Mouse (Mus musculus) layer of hippocampus, adult 11-12 months (tissue): Measurements from ENCODE around the gene Ezr.

Experiments
- DNase-seq: peaks from one replicate; pipeline ENCODE4 v3.0.0; 2022; ENCODE audit warnings: low spot score

Ezr gene

GRCm38 (mm10) chr17:6789581-6790118 is 7.1 kb upstream of the Ezr start:
- peak; percentile 46 for DNase-seq

- peak; percentile 45 for DNase-seq
Measured at GRCm38 (mm10) chr17:6789103-6789502, 6.5 kb upstream of the Ezr start.

DNA sequence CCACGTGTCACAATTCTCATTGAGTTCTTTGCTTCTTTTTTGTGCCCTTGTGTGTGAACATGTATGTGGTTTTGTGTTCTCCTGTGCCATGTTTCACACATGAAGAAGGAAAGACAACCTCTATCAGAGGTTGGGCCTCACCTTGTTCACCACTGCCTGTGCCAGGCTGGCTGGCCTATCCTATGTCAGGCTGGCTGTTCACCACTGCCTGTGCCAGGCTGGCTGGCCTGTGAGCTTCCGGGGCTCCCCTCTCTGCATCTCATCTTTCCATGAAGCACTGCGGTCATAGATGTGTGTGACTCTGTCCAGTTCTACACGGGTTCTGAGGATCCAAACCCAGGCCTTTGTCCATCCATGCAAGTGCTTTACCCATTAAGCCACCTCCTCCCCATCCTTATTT is 4.7 kb upstream of the Ezr start:
- no peak for DNase-seq

GRCm38 (mm10) chr17:6783756-6784357 is 1.3 kb upstream of the Ezr start:
- DNase-seq: no peak

- DNase-seq: no peak
Measured at GRCm38 (mm10) chr17:6783006-6783661, 550 bp upstream of the Ezr start.

DNA sequence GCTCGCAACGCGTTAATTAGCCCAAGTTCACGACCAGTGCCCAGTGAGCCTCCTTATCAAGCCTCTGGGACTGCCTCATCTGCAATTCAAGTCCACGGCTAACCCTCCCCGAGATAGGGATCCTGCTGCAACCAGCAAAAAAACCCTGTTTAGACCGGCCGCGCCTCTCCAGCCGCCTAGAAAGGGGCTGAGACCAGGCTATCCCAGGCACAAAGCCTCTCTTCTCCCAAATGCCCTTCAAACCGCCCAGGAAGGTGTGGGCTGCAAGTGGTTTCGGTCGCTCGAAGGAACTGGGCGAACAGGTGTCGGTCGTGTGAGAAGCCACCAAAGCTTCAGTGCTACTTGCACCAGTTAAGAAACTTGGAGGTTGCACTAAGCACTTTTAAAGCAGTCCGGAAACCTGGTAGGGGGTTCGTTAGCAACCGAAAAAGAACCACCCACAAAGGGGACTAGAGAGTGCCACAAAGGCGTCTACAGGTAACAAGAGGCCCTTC is 504 bp downstream of the Ezr start:
- DNase-seq: no peak

DNA sequence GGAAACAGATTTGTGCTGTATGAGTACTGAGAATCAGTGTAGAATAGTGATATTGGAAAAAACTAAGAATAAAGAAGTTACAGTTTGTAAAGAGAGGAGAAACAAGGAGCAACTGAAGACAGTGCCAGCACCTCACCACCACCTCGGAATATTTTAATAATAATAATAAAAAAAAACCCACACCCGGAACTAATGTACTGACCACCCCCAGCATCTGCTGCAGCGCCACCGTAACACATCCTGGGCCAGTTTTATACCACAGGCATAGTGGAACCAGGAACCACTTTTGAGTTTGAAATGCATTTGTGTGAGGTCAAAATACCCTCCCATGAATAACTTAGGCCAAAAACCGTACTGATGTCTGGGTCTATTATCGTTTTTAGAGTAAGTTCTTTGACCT is 1.3 kb downstream of the Ezr start:
- DNase-seq: no peak

GRCm38 (mm10) chr17:6780521-6781115 is 2.0 kb downstream of the Ezr start:
- no peak for DNase-seq

GRCm38 (mm10) chr17:6779632-6780031 is 3.0 kb downstream of the Ezr start:
- DNase-seq: no peak

- peak; percentile 17 for DNase-seq
Measured at GRCm38 (mm10) chr17:6778771-6779509, 3.6 kb downstream of the Ezr start.

- peak; percentile 45 for DNase-seq
Measured at GRCm38 (mm10) chr17:6778332-6778683, 4.3 kb downstream of the Ezr start.

DNA sequence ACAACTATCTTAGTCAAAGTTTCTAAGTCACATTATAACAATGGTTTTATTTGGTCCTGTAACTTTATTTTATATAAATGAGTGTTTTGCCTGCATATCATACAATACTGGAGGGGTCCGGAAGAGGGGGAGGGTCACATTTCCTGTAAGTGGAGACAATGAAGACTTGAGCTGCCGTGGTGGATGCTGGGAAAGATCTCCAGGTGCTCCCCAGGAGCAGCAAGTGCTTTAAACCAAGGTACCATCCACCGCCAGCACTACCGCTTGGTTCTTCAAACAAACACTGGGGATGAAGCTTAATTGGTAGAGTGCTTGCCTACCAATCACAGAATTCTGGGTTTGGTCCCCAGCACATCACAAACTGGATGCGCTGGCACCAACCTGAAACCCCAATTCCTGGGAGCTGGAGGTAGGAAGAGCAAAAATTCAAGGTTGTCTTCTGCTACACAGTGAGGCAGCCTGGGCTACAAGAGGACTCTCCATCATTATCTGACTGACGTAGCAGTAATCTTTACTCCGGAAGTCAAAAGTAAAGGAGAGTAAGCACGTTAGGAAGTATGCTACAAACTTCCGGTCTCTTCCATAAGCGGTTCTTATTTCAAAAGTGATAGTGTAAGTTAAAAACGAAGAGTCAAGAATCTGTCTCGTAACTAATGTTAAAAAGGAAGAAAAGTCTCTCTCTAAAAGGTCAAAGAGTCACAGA is 4.8 kb downstream of the Ezr start:
- DNase-seq: no peak

- no peak for DNase-seq
Measured at GRCm38 (mm10) chr17:6777061-6777460, 5.5 kb downstream of the Ezr start.

DNA sequence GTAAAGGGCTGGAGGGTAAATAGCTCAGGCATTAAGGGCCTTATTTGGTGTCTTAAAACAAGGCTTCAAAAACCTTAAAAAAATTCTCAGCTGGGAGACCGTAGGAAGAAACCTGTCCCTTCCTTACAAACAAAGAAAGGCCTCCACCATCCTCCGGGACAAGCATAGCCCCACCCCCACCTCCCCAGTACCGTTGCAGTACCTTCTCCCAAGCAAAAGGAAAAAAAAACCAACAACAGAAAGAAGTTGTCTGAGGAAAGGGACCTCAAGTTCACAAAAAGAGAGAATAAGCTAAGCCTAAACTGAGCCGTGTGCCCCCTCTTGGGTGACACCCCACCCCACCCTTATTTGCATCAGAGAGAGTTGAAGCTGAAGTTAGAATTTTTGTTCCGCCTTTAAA is 6.0 kb downstream of the Ezr start:
- no peak for DNase-seq

DNA sequence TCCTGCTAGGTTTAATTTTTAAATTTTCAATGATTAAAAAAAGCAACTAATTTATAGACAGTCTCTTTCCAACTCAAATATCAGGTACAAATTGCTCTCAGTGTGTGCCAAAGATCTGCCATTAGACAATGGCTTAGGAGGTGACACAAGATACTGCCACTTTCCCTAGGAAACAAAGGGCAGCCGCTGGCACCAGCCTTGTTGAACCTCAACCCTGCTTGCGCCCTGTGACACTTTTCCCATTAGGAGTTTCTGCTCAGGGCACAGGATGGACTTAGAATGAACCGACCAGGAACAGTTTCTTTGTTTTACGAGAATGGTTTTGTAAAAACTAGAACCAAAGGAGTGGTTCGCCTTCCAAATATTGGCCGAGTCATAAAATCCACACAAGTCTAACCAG is 6.5 kb downstream of the Ezr start:
- DNase-seq: no peak

- DNase-seq: no peak
Measured at GRCm38 (mm10) chr17:6775671-6776070, 6.9 kb downstream of the Ezr start.

DNA sequence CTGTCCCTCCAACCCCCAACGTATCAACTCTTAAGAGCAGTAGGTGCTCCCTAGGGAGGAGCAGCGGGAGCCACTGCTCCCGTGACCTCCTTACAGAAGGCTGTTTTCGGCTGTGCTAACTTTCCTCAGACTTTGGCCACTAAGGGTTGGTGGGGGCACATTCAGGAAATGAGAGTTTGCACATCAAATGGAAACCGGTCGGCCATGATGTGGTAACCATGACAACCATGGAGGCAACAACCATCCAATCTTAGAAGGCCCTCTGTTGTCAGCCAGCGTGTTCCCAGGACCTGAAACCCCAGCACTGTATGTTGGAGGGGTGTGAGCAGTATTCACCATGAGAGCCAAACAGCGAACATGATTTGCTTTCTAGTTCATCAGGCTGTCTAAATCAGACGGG is 7.4 kb downstream of the Ezr start:
- DNase-seq: no peak

DNA sequence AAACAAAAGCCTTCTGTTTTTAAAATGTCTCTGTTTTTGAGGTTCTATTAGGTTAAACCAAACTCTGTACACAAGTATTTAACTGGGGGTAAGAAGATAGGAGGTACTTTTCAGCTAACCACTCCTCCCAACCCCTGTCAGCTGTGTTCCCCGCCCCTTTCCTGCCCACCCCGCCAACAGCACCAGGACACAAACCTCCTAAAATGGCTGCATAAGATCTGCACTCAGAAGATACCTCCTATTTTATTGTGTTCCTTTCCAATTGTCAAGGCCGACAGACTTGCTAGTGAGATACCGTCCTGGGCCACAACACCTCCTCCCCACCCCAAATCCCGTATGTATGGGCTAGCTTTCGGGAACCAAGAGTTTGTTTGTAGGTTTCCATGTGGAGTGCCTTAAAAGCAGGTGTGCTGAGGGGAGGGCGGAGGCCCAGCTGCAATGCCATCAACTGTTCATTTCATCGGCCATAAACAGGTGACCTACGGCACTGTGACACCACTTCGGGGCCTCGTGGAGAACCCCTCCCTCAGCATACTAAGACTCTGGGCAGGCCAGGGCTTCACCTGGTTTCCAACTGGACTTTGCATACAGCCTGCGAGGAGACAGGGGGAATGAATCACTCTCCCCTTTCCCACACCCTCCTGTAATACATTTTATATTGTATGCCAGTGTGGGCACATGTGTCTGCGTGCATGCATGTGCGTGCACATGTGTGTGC is 9.2 kb downstream of the Ezr start:
- DNase-seq: no peak

- DNase-seq: no peak
Measured at GRCm38 (mm10) chr17:6772490-6772773, 10.2 kb downstream of the Ezr start.

DNA sequence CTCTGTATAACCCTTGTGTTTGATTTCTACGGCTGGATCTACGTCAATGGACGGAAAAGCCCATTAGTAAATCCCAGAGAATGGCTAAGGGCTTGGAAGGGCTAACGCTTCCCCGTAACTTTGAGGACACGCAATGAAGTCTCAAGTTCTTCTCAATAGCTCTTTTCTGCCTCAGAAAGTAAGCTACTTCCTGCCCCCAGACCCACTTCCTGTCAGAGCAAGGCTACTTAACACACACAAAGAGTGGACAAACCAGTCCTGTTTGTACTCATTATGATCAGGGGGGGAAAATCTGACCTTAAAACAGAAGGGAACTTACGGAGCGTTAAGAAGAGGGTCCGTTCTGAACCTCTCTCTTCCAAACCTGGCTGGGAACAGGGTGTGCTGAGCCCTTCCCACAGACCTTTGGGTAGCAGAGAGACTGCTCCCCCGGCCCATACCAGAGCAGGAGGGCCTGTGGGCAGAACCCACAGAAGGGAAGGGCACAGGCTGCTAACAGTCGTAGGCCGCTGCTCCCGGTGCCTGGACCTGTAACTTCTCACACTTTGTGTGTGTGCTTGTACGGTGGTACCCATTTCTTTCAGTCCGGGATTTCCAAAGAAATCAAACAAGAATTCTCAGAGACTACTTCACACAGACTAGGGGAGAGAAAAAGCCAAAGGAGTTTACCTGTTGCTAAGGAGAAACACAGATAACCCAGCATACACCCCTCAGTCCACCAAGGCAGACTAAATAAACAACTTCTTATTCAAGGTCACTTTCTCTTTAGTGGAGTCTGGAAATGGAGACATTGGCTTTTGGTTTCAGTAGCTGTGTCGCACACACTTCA is 10.7 kb downstream of the Ezr start:
- DNase-seq: no peak

- no peak for DNase-seq
Measured at GRCm38 (mm10) chr17:6769602-6770001, 13.0 kb downstream of the Ezr start.
